Mouse (Mus musculus) G1E-ER4 (cell line): ENCODE data around the gene Tet3. TPM values are rescaled to one million over a fixed set of nuclear protein-coding genes. Genes with fewer than 3 reads are reported as not detected.

Experiments
- GATA1 ChIP-seq: IDR thresholded peaks from one replicate; pipeline ENCODE4 v1.8.0; 2012; ENCODE audit warnings: low read length, inconsistent platforms
- polyA plus RNA-seq: library from polyadenylated mRNA; stranded (reverse); fragments of >175 nt; gene quantifications from 2 replicates; pipeline ENCODE4 v1.2.3, GENCODE M21; 2012

Gene Tet3
- polyA plus RNA-seq, 1 experiment, result 36.2 TPM

GRCm38 (mm10) chr6:83414601-83415355, 44.1 kb downstream of the Tet3 start:
- TF ChIP-seq GATA1, result no peak

- TF ChIP-seq GATA1, result no peak
Measured at GRCm38 (mm10) chr6:83413686-83414085, 45.2 kb downstream of the Tet3 start.

GRCm38 (mm10) chr6:83412854-83413401, 46.0 kb downstream of the Tet3 start:
- TF ChIP-seq GATA1, result no peak

- TF ChIP-seq GATA1, result no peak
Measured at GRCm38 (mm10) chr6:83412362-83412853, 46.5 kb downstream of the Tet3 start.

GRCm38 (mm10) chr6:83411635-83412361, 47.1 kb downstream of the Tet3 start:
- TF ChIP-seq GATA1, result no peak

GRCm38 (mm10) chr6:83410046-83410706, 48.7 kb downstream of the Tet3 start:
- TF ChIP-seq GATA1, result no peak

GRCm38 (mm10) chr6:83408510-83408909, 50.4 kb downstream of the Tet3 start:
- no peak for TF ChIP-seq GATA1

GRCm38 (mm10) chr6:83405511-83406064, 53.3 kb downstream of the Tet3 start:
- TF ChIP-seq GATA1, result no peak

- no peak for TF ChIP-seq GATA1
Measured at GRCm38 (mm10) chr6:83404571-83404970, 54.3 kb downstream of the Tet3 start.

GRCm38 (mm10) chr6:83403481-83403880, 55.4 kb downstream of the Tet3 start:
- no peak for TF ChIP-seq GATA1

GRCm38 (mm10) chr6:83399790-83400189, 59.1 kb downstream of the Tet3 start:
- TF ChIP-seq GATA1, result no peak

GRCm38 (mm10) chr6:83397728-83398127, 61.2 kb downstream of the Tet3 start:
- TF ChIP-seq GATA1, result no peak

- no peak for TF ChIP-seq GATA1
Measured at GRCm38 (mm10) chr6:83396711-83397110, 62.2 kb downstream of the Tet3 start.

- no peak for TF ChIP-seq GATA1
Measured at GRCm38 (mm10) chr6:83395544-83396229, 63.2 kb downstream of the Tet3 start.

GRCm38 (mm10) chr6:83394122-83394521, 64.8 kb downstream of the Tet3 start:
- TF ChIP-seq GATA1, result no peak
